Mouse (Mus musculus) liver, embryonic 16.5 days (tissue): Measurements from ENCODE around the gene Rabgef1. TPM values are rescaled to one million over a fixed set of nuclear protein-coding genes. Genes with fewer than 3 reads are reported as not detected.

Experiments
- ATAC-seq: fragments of 200-750 bp; cut with Nextera tagmentation; 2 replicates; pipeline ENCODE4 v1.8.0; 2017; ENCODE audit warnings: low read depth, mild to moderate bottlenecking, moderate number of reproducible peaks, moderate library complexity
- H3K27ac ChIP-seq: fragments of 300-500 bp; sonication (generic); 2 replicates; pipeline ENCODE4 v1.5.1; 2014; ENCODE audit warnings: mild to moderate bottlenecking, low read length
- H3K27me3 ChIP-seq: fragments of 300-500 bp; sonication (generic); 2 replicates; pipeline ENCODE4 v1.6.1; 2014; ENCODE audit warnings: low read depth, low read length, mixed read lengths; ENCODE audit not compliant: control insufficient read depth, insufficient read depth
- H3K36me3 ChIP-seq: fragments of 300-500 bp; sonication (generic); 2 replicates; pipeline ENCODE4 v1.6.1; 2014; ENCODE audit warnings: mild to moderate bottlenecking; ENCODE audit not compliant: control insufficient read depth, insufficient read depth
- H3K4me1 ChIP-seq: fragments of 300-500 bp; sonication (generic); 2 replicates; pipeline ENCODE4 v1.6.1; 2014; ENCODE audit warnings: low read depth, low read length, mixed read lengths; ENCODE audit not compliant: control insufficient read depth
- H3K4me2 ChIP-seq: fragments of 300-500 bp; sonication (generic); 2 replicates; pipeline ENCODE4 v1.6.1; 2014; ENCODE audit warnings: low read depth, low read length, mixed read lengths
- H3K4me3 ChIP-seq: fragments of 300-500 bp; sonication (generic); 2 replicates; pipeline ENCODE4 v1.5.1; 2014; ENCODE audit warnings: low read depth, mild to moderate bottlenecking, low read length
- H3K9ac ChIP-seq: fragments of 300-500 bp; sonication (generic); 2 replicates; pipeline ENCODE4 v1.6.1; 2014; ENCODE audit warnings: low read depth, low read length
- H3K9me3 ChIP-seq: fragments of 300-500 bp; sonication (generic); replicated peaks from 2 replicates; pipeline ENCODE4 v1.6.1; 2016; ENCODE audit warnings: low read length; ENCODE audit not compliant: control insufficient read depth
- WGBS: fragments of 180-500 bp; shearing (Covaris S2); extraction: QIAGEN DNeasy Blood & Tissue Kit; methylation state at CpG from one replicate; pipeline ENCODE4 v1.1.7; 2014; ENCODE audit not compliant: insufficient replicate concordance; 5-methylcytosine and 5-hydroxymethylcytosine counted together
- polyA plus RNA-seq: library from polyadenylated mRNA; unstranded; fragments of >200 nt; fragmentation: Nextera tagmentation; extraction: Ambion mirVana; gene quantifications from 2 replicates; pipeline ENCODE4 v1.2.1, GENCODE M21; 2015

Rabgef1 gene
- polyA plus RNA-seq, 1 experiment from 2014 or later = 20.9 TPM

GRCm38 (mm10) chr5:130165213-130165612, 6.4 kb upstream of the Rabgef1 start:
- H3K9ac ChIP-seq = no peak overlapping the region
- H3K27ac ChIP-seq = peak overlapping the region; percentile 59
- WGBS = 35% methylated on average over 4 of the region's 4 CpGs
- peaks cover 32% of the 10 kb centered on the region for H3K4me1 ChIP-seq
- no peaks in the 10 kb centered on the region for H3K27me3 ChIP-seq
- H3K4me3 ChIP-seq = no peak overlapping the region
- no peaks in the 10 kb centered on the region for H3K9me3 ChIP-seq
- no peak overlapping the region for H3K4me2 ChIP-seq
- 0 out of 2 replicates have a peak, but pooled peaks have one; percentile 40 for ATAC-seq
- no peaks in the 10 kb centered on the region for H3K36me3 ChIP-seq

GRCm38 (mm10) chr5:130169109-130169508, 2.5 kb upstream of the Rabgef1 start:
- no peaks in the 10 kb centered on the region for H3K27me3 ChIP-seq
- no peak overlapping the region for H3K4me2 ChIP-seq
- H3K4me3 ChIP-seq = no peak overlapping the region
- 68% methylated on average over 6 of the region's 6 CpGs for WGBS
- peaks cover 52% of the 10 kb centered on the region for H3K4me1 ChIP-seq
- no peak overlapping the region for H3K9ac ChIP-seq
- no peaks in the 10 kb centered on the region for H3K36me3 ChIP-seq
- H3K27ac ChIP-seq = peak overlapping the region; percentile 5; the same call in 1 of the 2 replicates
- H3K9me3 ChIP-seq = no peaks in the 10 kb centered on the region
- ATAC-seq = no peak

GRCm38 (mm10) chr5:130170666-130171422, 754 bp upstream of the Rabgef1 start:
- peak; percentile 85 for ATAC-seq
- Histone ChIP-seq H3K4me2 (peak overlapping the region; percentile 85), H3K27ac (peak overlapping the region; percentile 100), H3K27me3 (no peaks in the 10 kb centered on the region), H3K4me1 (peaks cover 48% of the 10 kb centered on the region), H3K4me3 (peak overlapping the region; percentile 97), H3K9ac (peak overlapping the region; percentile 98), H3K9me3 (no peaks in the 10 kb centered on the region), H3K36me3 (no peaks in the 10 kb centered on the region)
- 3% methylated on average over 6 of the region's 6 CpGs for WGBS

DNA sequence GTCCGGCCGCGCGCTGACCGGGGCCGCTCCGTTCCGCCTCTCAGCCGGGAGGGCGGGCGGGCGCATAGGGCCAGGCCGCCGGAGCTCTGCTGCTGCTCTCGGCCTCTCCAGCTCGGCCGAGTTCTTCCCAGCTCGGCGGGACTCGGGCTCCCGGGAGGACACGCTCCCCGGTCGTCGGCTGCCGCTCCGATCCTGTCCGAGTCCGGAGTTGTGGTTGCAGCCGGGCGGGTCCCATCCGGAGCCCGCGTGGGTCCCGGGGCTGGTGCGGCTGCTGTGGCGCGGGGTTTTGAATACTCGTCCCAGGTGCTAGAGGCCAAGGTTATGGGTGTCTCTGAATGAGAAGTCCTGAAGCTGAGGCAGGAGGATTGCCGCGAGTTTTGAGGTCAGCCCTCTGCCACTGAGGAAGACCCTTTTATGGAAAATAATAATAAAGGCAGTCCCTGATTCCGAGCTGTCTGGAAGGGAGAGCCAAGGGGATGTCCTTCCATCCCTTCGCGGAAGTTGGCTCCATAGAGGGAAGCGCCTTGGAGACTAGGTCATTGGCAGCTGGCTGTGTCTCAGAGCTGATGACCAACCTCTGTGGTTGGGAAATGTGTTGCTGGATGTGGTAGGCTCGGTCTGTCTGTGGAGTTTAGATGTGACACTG, 481 bp downstream of the Rabgef1 start:
- Histone ChIP-seq H3K4me2 (peak overlapping the region; percentile 85), H3K4me3 (peak overlapping the region; percentile 97), H3K4me1 (peaks cover 48% of the 10 kb centered on the region), H3K9me3 (no peaks in the 10 kb centered on the region), H3K36me3 (no peaks in the 10 kb centered on the region), H3K27ac (peak overlapping the region; percentile 100), H3K27me3 (no peaks in the 10 kb centered on the region), H3K9ac (peak overlapping the region; percentile 98)
- 0% methylated on average over 44 of the region's 46 CpGs for WGBS
- no peak for ATAC-seq

DNA sequence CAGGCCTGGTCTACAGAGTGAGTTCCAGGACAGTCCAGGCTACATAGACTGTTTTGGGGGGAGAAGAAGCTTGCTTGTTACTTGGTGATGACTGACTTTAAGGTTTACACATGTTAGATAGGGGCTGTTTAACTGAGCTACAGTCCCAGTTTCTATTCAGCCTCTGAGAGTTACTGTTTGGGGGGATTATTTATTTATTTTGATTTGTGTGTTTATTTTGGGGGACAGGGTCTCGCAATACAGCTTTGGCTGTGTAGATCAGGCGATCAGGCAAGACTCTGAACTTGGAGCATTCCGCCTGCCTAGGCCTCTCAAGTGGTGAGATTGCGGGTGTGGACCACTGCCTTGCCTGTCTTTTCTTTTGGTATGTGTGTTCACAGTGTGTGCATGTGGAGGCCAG, 1.4 kb downstream of the Rabgef1 start:
- Histone ChIP-seq H3K4me1 (peaks cover 51% of the 10 kb centered on the region), H3K4me3 (peak overlapping the region; percentile 97), H3K27me3 (no peaks in the 10 kb centered on the region), H3K4me2 (peak overlapping the region; percentile 85), H3K9me3 (no peaks in the 10 kb centered on the region), H3K9ac (peak overlapping the region; percentile 98), H3K27ac (peak overlapping the region; percentile 62; the same call in 1 of the 2 replicates), H3K36me3 (no peaks in the 10 kb centered on the region)
- no peak for ATAC-seq
- WGBS = 53% methylated on average over 4 of the region's 4 CpGs

- H3K27ac ChIP-seq = no peak overlapping the region
- H3K4me2 ChIP-seq = no peak overlapping the region
- H3K4me3 ChIP-seq = no peak overlapping the region
- peaks cover 38% of the 10 kb centered on the region for H3K4me1 ChIP-seq
- H3K9ac ChIP-seq = no peak overlapping the region
- WGBS = 78% methylated on average over 4 of the region's 4 CpGs
- H3K9me3 ChIP-seq = no peaks in the 10 kb centered on the region
- no peaks in the 10 kb centered on the region for H3K36me3 ChIP-seq
- no peaks in the 10 kb centered on the region for H3K27me3 ChIP-seq
- ATAC-seq = no peak
Measured at GRCm38 (mm10) chr5:130177871-130178270, 6.3 kb downstream of the Rabgef1 start.

DNA sequence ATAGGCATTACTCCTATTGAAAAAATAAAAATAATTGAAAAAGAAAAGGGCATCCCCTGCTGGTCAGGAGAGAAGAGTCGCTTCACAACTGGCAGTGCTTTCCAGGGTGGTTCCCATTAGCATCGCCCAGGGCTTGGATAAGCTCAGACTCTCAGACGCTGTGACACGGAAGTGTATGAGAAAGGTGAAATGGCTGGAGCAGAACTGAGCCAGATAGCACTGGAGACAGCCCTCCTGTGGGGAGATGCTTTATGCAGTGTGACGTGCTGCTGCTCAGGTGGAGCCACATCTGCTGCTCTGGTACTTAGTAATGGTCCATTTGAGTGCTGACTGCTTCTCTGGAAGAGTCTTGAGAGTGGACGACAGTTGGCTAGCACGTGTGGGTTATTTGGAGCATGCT, 8.8 kb downstream of the Rabgef1 start:
- H3K9ac ChIP-seq = no peak overlapping the region
- H3K9me3 ChIP-seq = no peaks in the 10 kb centered on the region
- H3K27ac ChIP-seq = no peak overlapping the region
- no peaks in the 10 kb centered on the region for H3K27me3 ChIP-seq
- no peaks in the 10 kb centered on the region for H3K36me3 ChIP-seq
- no peak overlapping the region for H3K4me2 ChIP-seq
- no peak for ATAC-seq
- 83% methylated on average over 7 of the region's 7 CpGs for WGBS
- H3K4me3 ChIP-seq = no peak overlapping the region
- peaks cover 37% of the 10 kb centered on the region for H3K4me1 ChIP-seq

DNA sequence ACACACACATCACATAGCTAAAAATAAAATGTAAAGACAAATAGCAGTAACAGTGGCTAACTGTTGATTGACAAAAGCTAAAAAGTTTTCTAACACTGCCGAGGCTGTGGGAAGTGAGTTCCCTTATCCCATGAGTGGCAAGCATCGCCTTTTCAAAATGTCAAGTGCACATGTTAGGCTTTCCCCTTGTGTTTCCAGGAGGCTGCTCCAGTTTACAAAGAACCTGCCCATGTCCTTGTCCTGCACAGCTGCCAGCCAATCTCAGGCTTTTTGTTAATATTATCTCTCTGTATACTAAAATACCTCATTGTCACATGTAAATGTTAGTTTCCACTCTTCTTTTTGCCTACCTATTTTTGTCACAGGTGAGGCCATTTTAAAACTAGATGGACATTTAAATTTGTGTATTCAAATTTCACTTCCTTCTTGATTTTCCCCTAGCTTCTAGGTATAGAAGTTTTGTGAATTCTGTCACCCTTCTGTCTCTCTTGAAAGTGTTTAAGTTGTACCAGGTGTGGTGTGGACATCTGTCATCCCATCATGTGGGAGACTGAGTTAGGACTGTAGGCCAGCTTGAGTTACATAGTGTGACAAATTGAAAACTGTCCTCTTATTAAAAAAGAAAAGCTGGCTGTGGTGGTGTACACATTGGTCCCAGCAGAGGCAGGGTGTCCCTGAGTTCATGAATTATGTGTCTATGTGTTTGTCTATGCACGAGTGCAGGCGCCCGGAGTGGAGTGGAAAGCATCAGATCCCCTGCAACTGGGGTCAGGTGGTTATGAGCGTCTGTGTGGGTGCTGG, 10.3 kb downstream of the Rabgef1 start:
- no peaks in the 10 kb centered on the region for H3K36me3 ChIP-seq
- H3K27ac ChIP-seq = no peak overlapping the region
- H3K9me3 ChIP-seq = no peaks in the 10 kb centered on the region
- H3K4me3 ChIP-seq = no peak overlapping the region
- no peak overlapping the region for H3K4me2 ChIP-seq
- 79% methylated on average over 6 of the region's 6 CpGs for WGBS
- H3K9ac ChIP-seq = no peak overlapping the region
- no peak for ATAC-seq
- no peaks in the 10 kb centered on the region for H3K27me3 ChIP-seq
- H3K4me1 ChIP-seq = peaks cover 40% of the 10 kb centered on the region

DNA sequence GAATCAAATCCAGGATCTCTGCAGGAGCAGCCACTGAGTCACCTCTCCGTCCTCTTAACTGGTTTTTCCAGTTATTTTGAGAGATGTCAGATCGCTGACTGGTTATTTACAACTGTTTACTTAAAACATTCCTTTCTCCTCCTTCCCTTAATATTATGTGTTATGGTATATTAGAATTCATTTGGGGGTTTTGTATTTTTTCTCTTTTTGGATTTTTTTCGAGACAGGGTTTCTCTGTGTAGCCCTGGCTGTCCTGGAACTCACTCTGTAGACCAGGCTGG, 10.9 kb downstream of the Rabgef1 start:
- no peak overlapping the region for H3K4me3 ChIP-seq
- peaks cover 43% of the 10 kb centered on the region for H3K4me1 ChIP-seq
- H3K9ac ChIP-seq = no peak overlapping the region
- H3K27ac ChIP-seq = no peak overlapping the region
- H3K36me3 ChIP-seq = no peaks in the 10 kb centered on the region
- no peaks in the 10 kb centered on the region for H3K27me3 ChIP-seq
- WGBS = 83% methylated on average over 3 of the region's 3 CpGs
- no peak for ATAC-seq
- no peak overlapping the region for H3K4me2 ChIP-seq
- H3K9me3 ChIP-seq = no peaks in the 10 kb centered on the region
